Mouse (Mus musculus) mouse trophoblast stem cell (cell line): ENCODE measurements around the gene Fads3.

ENCODE experiments used
- in situ Hi-C, 2 experiments: fragments of 300-500 bp; cut with MseI, MboI; formaldehyde crosslinking; loops; 2 replicates in 1 of 2; 3 replicates in 1 of 2; pipeline ENCODE4 v1.15.1; 2025

Fads3 gene

DNA sequence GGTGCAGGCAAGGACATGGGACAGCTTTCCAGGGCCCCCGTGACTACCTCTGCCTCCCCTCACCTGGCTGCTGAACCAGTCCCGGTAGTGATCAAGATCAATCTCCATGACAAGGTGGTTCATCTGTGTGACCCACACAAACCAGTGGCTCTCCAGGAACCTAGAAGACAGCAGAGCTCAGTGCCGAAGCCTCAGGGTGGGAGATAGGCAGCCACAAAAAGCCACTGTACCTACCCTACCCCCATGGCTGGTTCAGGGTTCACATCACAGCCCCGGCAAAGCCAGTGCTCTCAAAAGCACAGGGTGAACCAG lies 24.8 kb downstream of the Fads3 start:
- in situ Hi-C loops, result no loop called here

DNA sequence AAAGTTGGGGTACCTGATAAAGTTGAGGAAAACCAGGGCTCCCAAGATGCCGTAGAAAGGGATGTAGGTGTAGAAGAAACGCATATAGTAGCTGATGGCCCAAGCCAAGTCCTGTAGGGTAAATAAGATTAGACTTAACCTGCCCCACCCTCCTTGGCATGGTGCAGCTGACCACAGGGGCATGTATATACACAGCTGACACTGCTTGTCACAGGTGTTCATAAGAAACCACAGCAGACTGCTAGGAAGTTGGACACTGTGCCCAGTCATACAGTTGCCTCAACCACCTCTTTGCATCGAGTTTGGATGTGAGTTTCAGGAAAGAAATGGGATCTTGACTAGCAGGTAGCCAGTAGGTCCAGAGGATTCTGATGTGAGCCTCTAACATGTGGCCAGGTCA lies 25.1 kb downstream of the Fads3 start:
- in situ Hi-C loops, result no loop called here

DNA sequence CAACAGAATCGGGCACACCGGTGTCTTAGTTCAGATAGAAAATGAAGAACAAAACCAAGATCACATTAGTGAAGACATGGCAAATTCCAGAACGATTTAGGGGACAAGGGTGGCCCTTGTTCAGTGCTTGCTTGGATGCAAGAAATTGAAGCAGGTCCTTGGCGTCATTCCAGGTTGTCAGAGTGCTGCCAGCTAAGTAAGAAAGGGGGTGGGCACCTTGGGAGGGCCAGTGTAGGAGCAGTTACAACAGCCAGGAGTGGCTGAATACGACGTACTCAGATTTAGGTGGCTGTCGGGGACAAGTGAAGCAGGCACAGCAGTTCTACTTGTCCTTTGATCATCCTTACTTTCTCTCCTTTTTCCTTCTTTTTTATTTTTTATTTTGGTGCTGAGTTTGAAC lies 26.3 kb downstream of the Fads3 start:
- in situ Hi-C loops, result no loop called here

DNA sequence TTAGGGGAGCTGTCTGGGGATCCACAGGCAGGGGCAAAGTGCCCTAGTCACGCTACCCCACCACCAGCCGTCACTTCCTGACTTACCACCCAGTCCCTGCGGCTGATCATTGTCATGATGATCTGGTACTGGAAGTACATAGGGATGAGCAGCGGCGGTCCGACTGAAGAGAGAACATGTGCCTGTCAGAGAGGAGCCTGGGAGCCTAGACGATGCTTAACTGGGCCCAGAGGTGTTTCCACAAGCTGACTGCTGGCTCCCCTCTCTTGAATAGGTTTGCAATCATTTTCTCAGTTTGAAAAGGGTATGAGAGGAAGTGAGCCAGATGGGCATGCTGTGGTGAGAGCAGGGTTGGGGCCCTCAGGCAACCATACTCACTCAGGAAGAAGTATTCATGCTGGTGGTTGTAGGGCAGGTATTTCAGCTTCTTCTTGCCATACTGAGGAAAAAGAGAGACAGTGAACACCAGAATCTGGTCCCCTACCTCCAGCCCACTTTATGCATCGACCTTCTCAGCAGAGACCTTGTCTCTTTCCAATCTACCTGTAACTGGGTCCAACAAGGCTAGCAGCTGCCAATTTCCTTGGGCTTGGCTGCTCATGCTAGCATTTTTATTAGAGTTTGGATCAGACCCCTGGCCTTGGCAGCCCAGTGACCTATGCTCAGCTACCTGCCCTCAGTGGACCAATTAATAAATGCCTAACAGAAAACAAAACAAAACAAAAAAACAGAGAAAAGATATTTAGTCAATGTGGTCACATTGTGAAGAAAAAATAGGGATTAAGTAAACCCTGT lies 29.0 kb downstream of the Fads3 start:
- in situ Hi-C loops, result no loop called here

DNA sequence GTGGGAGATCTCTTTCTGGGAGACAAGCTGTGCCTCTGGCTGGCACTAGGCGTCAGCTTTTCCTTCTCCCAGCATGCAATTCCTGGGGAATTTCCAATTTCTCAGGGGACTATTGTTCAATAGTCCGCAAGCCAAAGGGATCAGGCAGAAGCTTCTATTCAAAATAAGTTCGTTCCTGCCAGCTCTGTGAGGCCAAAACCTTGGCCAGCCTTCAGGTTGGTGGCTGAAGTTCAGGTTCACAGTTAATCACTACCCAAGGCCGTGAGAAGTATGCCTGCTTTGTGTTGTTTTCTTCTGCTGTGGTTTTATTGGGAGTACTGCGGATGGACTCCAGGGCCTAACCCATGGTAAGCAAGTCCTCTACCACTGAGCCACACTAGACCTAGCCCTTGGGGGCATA lies 29.8 kb downstream of the Fads3 start:
- in situ Hi-C loops, result no loop called here

DNA sequence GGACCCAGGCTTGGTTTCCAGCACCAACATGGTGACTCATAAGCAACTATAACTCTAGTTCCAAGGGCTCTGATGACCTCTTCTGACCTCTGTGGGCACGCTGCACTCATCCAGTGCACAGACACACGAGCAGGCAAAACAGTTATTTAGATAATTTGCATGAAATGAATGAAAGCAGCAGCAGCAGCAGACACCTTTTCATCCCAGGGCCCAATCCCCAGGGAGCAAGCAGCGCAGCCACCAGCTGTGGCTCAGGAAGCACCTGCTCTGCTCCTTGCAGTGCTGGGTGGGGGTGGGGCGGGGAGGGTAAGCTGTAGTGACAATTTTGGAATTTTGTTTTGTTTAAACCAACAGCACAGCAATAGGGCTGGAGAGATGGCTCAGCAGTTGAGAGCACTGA lies 30.5 kb downstream of the Fads3 start:
- in situ Hi-C loops, result no loop called here

DNA sequence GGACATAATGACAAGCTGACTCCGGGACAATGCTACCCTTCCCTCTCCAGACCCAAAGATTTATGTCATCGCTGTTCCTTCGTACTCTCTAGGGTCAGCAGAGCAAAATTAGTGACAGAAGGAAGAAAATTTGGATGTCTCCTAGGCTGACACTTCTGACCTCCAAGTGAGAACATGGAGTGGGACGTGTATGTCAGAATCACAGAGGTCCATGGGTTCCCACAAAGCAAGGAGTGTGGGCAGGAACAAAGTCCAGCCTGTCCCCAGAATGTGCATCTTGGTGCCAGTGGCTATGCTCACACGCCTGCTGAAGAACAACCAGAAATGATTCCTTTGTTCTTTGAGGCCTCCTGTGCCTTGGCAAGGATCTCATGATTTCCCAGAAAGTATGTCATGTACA lies 31.8 kb downstream of the Fads3 start:
- in situ Hi-C loops, result no loop called here

DNA sequence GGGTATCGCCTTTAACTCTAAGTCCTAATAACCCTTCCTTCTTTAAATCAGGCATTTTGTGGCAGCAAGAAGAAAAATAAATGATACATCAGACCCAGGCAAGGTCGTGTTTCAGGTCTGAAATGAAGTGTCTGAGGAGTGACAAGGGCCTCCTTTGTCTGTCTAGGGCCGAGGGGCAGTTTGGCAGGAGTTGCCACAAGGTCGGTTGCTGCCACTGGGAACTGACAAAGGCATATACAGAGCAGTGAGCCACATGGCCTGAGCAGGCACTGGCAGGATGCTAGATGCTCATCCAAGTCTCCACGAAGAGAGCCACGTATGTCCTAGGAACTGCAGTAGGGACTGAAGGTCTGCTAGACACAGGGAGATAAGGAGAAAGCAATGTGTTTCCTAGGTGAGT lies 37.0 kb downstream of the Fads3 start:
- in situ Hi-C loops, result no loop called here

DNA sequence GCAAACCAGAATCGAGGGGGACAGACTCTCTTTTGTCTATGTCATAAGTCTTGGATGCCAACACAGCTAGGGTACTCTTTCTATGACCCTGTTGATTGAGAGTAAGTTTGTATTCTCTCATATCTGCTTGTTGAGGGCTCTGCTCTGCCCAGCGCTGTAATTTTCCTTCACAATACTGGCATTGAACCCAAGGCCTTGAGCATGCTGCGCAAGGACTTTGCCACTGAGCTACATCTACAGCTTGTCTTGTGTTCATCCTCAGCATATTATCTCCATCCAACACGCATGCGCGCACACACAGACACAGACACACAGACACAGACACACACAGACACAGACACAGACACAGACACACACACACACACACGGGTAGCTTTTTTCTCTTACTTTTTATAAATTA lies 39.0 kb downstream of the Fads3 start:
- in situ Hi-C loops, result no loop called here

DNA sequence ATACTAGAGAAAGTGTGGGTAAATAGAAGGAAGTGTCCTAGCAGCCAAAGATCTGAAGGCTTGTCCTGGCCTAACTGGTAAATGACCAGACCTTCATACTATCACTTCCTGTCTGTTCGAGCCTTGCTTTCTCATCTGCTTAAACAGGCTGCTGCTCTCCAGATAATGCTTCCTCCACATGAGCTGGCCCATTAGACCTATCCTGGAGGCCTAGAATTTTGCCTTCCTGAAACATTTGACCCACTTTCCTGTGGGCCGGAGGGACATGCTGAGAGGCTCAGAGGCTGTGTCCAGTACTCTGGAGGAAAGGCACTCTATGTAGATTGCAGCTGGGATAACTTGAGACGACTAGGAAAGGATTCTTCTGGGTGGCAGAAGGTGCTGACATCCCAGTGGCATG lies 40.7 kb downstream of the Fads3 start:
- in situ Hi-C loops, result no loop called here

DNA sequence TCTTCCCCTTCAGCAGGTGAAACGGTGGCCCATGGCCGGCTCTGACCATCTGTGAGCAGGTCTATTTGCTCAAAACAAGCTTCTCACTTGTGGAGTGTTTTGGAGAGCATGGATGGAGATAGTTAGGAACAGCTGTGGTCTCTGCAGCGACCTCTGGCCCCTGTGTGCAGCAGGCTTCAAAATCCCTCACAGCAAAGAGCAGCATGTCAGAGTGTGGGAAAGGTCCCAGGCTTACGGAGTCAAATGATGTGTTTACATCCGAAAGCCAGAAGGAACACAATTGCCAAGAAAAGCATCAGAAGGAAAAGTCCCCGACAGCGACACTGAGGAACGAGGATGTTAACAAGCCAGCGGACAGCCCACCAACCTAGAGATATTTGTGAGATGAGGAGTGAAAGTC lies 44.1 kb downstream of the Fads3 start:
- in situ Hi-C loops, result no loop called here

DNA sequence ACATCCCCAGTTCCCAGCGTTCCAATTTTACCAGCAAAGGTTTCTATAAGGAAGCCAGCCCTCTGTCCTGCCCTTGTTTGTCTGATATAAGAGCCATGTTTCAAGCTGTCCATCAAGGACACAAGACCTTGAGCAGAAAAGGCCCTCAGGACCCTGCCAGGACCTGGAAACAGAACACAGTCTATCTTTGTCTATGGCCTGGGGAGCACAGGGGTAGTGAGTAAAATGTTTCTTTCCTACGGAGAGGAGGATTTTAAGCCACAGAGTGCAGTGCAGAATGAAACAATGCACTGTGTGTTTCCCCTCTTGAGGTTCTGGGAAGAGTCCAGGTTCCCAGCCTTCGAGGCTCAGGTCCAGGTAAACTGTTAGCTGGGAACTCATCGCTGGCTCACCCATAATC lies 45.6 kb downstream of the Fads3 start:
- in situ Hi-C loops, result no loop called here

DNA sequence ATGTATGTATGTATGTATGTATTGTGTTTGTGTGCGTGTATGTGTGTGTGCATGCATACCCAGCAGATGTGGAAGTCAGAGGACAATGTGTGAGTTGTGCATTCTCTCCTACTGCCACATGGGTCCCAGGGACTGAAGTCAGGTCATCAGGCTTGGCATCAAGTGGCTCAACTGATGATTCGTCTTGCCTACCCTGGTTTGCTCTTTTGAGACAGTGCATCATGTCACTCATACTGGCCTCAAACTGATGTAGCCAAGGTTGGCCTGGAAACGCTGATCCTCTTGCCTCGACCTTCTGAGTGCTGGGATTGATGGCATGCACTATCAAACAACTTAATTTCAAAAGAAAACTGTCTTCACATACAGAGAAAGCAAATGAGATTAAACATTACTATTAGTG lies 52.5 kb downstream of the Fads3 start:
- in situ Hi-C loops, result no loop called here

DNA sequence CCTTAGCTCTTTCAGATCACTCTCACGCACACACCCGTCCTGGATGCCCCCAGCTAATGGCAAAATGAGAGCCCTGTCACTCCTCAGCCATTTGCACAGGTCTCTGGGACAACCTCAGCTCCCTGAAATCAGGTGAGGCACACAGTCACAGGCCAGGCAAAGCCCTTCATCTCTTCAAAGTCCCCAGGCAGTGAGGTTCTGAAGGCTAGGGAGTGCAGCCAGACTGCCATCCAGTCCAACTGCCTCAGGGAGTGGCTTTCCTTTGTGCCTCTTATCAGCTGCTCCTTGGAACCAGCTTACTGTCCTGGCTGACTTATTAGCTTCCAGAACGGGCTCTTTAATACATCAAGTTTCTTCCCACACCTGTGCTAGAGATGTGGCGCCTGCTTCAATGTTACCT lies 53.3 kb downstream of the Fads3 start:
- in situ Hi-C loops, result no loop called here

DNA sequence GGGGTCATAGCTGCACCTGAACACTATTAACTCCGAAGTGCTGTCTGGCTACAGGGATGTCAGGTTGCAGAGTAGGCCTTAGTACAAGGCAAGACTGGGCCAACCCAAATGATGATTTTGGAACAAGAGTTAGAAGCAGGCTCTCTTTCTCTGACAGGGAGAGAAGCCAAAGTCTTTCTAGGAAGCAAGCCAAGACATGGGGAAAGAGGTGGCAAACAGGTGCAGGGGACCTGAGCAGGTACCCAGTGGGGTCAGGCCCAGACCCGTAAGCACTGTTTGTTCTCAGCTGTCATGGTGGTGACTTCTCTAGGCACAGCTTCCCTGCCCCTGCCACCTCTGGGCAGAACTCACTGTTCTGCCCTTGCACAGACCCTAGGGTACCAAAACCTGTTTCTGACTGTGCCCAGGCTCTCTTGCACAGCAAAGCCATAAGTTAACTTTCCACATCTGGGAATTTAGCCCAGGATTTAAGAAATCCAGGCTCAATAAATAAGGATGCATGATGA lies 55.1 kb downstream of the Fads3 start:
- in situ Hi-C loops, result no loop called here

DNA sequence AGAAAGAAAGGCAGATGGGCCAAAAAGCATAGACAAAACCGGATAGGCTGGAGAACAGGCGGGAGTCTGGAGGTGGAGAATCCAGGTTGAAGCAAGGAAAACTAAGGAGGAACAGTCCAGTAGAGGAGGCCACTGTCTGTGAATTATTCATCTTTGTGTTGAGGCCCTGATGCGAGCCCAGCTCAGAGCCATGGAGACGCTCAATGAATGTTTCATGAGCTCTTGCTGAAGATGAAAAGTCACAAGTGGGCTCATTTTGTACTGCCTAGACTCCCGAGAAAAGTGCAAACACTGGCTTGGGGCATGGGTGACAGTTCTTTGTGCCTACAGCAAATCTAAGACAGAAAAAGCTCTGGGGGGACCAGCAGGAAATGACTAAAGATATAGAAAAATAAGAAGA lies 56.5 kb downstream of the Fads3 start:
- in situ Hi-C loops, result no loop called here

DNA sequence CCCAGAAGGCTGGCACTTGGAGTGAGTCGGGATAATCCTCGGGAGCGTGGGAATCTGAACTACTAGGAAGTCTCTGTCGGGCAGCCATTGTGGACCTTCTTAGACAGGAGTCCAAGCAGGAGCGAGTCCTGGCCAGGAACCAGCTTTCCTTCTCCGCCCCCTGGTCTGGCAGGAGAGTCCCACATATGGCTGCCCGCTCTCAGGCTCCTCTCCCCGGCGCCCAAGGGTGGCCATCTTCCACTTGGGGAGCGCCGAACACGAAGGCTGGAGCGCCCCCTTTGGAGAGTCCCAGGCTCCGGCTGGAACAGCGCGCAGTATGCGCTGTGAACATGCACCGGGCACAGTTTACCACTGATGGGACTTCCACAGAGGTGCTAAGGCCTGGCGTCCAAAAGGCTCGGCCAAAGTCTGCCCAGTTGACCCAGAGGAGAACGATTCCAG lies 59.3 kb downstream of the Fads3 start:
- in situ Hi-C loops, result no loop called here

DNA sequence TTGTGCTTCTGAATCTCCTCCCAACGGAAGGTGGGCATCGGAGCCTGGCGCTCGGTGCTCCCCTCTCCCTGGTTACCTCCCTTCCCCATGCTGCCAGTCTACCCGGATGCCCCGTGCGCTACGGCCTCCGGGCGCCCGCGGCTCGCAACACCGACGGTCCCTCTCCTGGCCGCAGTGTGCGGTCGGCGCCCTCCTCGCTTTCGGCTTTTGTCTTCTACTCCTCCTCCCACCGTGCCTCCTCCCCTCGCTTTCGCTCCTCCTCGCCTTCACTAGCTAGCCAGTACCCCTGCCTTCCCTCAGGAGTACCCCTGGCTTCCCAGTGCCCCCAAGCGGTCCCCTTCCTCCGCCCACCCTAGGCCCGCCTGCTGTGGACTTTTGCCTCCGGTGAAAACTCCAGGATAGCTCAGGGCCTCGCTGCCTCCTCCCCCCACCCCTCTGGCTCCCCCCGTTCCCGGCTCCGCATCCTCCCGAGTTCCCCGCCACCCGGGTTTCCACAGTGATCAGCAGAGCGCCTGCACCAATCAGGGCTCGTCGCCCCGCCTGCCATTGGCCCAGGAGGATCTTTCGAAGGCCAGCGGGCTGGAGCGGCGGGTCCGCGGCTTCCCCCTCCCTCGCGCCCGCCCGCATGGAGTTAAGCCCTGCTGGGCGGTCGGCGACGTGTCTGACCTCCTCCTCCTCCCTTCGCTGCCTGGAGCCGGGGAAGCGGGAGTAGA lies 60.1 kb downstream of the Fads3 start, which contains the start of gene Fads2:
Fads2 (minus strand) TSS at position 406 of the 713 bp plus-strand sequence.
- in situ Hi-C loops, result no loop called here

DNA sequence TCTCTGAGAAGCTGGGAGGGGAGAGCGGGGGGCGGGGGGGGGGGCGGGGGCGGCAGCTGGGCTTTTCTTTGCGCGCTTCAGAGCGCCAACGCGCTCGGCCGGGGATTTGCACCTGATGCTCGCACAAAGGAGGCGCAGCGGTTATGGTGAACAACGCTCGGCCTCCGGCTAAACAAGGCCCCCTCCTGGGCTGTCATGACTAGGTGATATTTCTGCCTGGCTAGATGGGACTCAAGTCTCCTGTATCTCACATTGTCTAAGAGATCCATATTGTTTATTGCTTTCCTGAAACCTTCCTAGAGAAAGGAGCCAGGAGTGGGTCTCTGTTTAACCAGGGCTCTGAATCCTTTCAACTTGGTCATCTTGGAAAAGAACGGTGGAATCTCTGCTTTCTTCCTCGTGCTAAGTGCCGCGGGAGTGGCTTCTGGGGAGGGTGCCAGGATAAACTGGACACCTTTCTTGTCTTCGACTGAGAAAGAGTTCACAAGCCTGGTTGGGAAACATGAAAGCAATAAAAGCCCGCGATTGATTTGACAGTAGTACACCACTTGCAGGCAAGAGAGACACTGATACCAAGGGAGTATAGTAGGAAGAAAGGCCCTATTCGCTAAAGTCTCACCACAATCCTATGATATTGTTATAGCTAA lies 60.8 kb downstream of the Fads3 start:
- in situ Hi-C loops, result no loop called here

DNA sequence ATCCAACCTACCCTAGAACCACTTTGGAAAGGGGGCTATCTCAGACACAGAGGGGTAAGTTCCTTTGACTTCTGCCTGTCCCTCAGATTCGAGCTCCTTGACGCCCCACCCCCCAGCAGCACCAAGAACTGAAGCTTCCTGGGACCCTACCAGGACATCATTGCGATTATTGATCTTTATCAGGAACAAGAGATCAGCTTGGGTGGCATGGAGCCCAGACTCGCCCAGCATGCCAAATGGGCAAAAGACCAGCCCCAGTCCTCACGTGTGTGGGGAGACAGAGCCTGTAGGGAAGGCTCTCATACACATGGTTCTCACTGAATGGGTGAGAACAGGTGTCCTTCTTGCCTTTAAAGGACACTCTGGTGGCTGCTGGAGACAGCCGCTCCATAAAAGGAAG lies 62.9 kb downstream of the Fads3 start:
- in situ Hi-C loops, result no loop called here

DNA sequence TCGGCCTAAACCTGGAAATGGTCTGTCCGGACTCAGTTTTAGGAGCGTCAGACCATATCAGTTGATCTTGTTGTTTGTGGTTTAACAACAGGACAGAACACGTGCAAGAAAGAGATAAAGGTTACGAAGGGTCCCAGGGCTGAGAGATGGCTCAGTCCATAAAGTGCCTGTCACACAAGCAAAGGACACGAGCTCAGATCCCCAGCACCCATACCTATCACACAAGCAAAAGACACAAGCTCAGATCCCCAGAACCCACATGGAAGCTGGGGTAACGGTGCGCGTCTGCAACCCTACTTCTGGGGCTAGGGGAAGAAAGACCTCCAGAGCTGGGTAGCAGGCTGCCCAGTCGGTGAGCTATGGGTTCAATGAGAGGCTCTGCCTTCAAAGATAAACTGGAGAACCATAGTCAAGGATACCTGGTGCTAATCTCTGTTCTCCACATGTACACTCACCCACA lies 63.7 kb downstream of the Fads3 start:
- in situ Hi-C loops, result no loop called here

DNA sequence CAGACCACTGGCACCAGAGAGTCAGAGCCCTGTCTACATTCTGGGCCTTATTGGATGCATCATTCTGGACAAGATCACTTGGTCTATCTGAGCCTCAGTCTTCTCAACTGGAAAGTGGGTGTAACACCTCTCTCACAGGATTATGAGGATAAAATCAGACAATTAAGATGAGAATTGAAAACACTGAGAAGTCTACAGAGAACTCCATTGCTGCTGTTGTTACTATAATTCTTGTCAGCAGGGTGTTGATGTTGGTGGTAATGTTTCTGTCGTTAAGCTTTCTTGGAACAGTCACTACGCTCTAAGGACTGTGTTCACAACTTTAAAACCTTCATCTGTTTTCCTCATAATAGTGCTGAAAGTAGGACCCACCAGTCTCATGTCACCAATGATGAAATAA lies 65.3 kb downstream of the Fads3 start:
- in situ Hi-C loops, result no loop called here
